Mouse (Mus musculus) midbrain, embryonic 10.5 days (tissue): ENCODE data around the gene Dgcr8. TPM values are rescaled to one million over a fixed set of nuclear protein-coding genes. Genes with fewer than 3 reads are reported as not detected.
"Not testable (repeated sequence)": the region's sequence is repeated elsewhere in the genome, so short reads cannot be mapped to it uniquely, and the experiment has no call there.

ENCODE experiments used
- DNase-seq: peaks from one replicate; pipeline ENCODE4 v3.0.0-alpha.2; 2017; ENCODE audit warnings: low spot score
- H3K27ac ChIP-seq: fragments of 300-500 bp; sonication (generic); replicated peaks from 2 replicates; pipeline ENCODE4 v1.5.1; 2016; ENCODE audit warnings: mild to moderate bottlenecking
- H3K27me3 ChIP-seq: fragments of 300-500 bp; sonication (generic); 2 replicates; pipeline ENCODE4 v1.6.1; 2016; ENCODE audit warnings: low read depth, mild to moderate bottlenecking; ENCODE audit not compliant: poor library complexity, severe bottlenecking
- H3K36me3 ChIP-seq: fragments of 300-500 bp; sonication (generic); 2 replicates; pipeline ENCODE4 v1.6.1; 2016; ENCODE audit warnings: mild to moderate bottlenecking, moderate library complexity
- H3K4me1 ChIP-seq: fragments of 300-500 bp; sonication (generic); 2 replicates; pipeline ENCODE4 v1.6.1; 2016
- H3K4me3 ChIP-seq: fragments of 300-500 bp; sonication (generic); 2 replicates; pipeline ENCODE4 v1.5.1; 2016; ENCODE audit warnings: mild to moderate bottlenecking, moderate library complexity
- H3K9me3 ChIP-seq: fragments of 300-500 bp; sonication (generic); replicated peaks from 2 replicates; pipeline ENCODE4 v1.6.1; 2016; ENCODE audit warnings: mild to moderate bottlenecking
- WGBS: fragments of 180-500 bp; shearing (Covaris S2); methylation state at CpG from one replicate; pipeline ENCODE4 v1.1.7; 2016; 5-methylcytosine and 5-hydroxymethylcytosine counted together
- polyA plus RNA-seq: library from polyadenylated mRNA; unstranded; fragments of >200 nt; fragmentation: Nextera tagmentation; extraction: Ambion mirVana; gene quantifications from 2 replicates; pipeline ENCODE4 v1.2.1, GENCODE M21; 2016

Gene Dgcr8
- polyA plus RNA-seq, result 46.1 and 47.6 TPM in 2 replicates

GRCm38 (mm10) chr16:18289067-18289588 is at the start of gene Dgcr8:
Gene Dgcr8 (minus strand): TSS chr16:18289246.
- under 1% methylated on average over 67 of the region's 71 CpGs for WGBS

GRCm38 (mm10) chr16:18337261-18337660 is 48.2 kb upstream of the Dgcr8 start:
- H3K4me3 ChIP-seq, result no peak overlapping the region
- peaks cover 16% of the 10 kb centered on the region for H3K36me3 ChIP-seq
- no peak overlapping the region for H3K27ac ChIP-seq
- no peaks in the 10 kb centered on the region for H3K9me3 ChIP-seq
- no peak for DNase-seq
- H3K27me3 ChIP-seq, result no peaks in the 10 kb centered on the region
- WGBS, result 95% methylated on average over 4 of the region's 4 CpGs
- H3K4me1 ChIP-seq, result peaks cover 15% of the 10 kb centered on the region

More at GRCm38 (mm10) chr16:18289067-18289588, at the start of gene Dgcr8:
- Histone ChIP-seq H3K9me3 (no peaks in the 10 kb centered on the region), H3K4me1 (peaks cover 29% of the 10 kb centered on the region), H3K4me3 (peak within 1 kb of the TSS; percentile 100), H3K36me3 (peaks cover 32% of the 10 kb centered on the region), H3K27me3 (no peaks in the 10 kb centered on the region), H3K27ac (peak within 1 kb of the TSS; percentile 100)
- DNase-seq, result peak; percentile 99

- DNase-seq, result no peak
- no peaks in the 10 kb centered on the region for H3K27me3 ChIP-seq
- H3K9me3 ChIP-seq, result no peaks in the 10 kb centered on the region
- no peak overlapping the region for H3K27ac ChIP-seq
- no peak overlapping the region for H3K4me3 ChIP-seq
- H3K36me3 ChIP-seq, result peaks cover 20% of the 10 kb centered on the region
- H3K4me1 ChIP-seq, result peaks cover 13% of the 10 kb centered on the region
- 96% methylated on average over 3 of the region's 3 CpGs for WGBS
These were observed 46.9 kb upstream of the Dgcr8 start for GRCm38 (mm10) chr16:18335981-18336380.

DNA sequence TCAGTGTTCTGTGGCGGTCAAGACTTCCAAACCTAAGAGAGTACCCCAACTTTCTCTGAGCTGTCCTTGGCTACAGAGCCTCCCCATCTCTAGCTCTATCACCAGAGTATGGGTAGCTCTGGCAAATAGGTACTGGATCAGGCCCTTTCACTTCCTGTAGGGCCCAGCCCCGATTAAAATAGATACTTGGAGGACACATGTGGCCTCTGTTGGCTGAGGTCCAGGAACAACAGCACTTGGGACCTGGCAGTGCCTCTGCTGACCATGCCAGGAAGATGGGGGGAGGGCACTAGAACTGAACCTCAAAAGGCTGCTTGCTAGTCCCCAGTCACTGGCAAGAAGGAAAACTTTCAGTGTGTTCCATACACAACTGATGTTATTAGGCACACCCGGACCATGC is 44.9 kb upstream of the Dgcr8 start:
- WGBS, result 89% methylated on average over 3 of the region's 3 CpGs
- no peak overlapping the region for H3K4me3 ChIP-seq
- no peak for DNase-seq

DNA sequence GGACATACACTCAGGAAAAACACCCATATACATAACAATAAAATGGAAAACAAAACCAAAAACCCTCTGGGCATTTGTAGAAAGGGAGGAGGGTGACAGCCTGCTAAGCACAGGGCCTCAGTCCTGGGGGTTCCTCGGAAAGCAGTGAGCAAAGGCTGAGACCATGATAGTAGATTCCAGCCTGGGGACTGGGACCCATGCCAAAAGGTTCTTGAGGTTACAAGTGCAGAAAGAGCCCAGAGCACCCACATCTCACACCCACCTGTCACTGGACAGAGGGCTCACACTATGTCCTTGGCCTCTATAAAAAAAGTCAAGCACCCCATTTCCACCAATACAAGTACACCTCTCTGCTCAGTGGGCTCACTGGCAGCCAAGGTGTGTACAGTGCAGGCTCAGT is 39.5 kb upstream of the Dgcr8 start:
- DNase-seq, result no peak
- 81% methylated on average over 1 of the region's 1 CpGs for WGBS
- no peaks in the 10 kb centered on the region for H3K4me1 ChIP-seq
- no peaks in the 10 kb centered on the region for H3K9me3 ChIP-seq
- H3K27me3 ChIP-seq, result no peaks in the 10 kb centered on the region
- H3K27ac ChIP-seq, result no peak overlapping the region
- peaks cover 13% of the 10 kb centered on the region for H3K36me3 ChIP-seq
- no peak overlapping the region for H3K4me3 ChIP-seq

More for the DNA sequence above, 44.9 kb upstream of the Dgcr8 start:
- no peaks in the 10 kb centered on the region for H3K27me3 ChIP-seq
- H3K27ac ChIP-seq, result no peak overlapping the region
- peaks cover 20% of the 10 kb centered on the region for H3K36me3 ChIP-seq
- H3K4me1 ChIP-seq, result no peaks in the 10 kb centered on the region
- no peaks in the 10 kb centered on the region for H3K9me3 ChIP-seq

DNA sequence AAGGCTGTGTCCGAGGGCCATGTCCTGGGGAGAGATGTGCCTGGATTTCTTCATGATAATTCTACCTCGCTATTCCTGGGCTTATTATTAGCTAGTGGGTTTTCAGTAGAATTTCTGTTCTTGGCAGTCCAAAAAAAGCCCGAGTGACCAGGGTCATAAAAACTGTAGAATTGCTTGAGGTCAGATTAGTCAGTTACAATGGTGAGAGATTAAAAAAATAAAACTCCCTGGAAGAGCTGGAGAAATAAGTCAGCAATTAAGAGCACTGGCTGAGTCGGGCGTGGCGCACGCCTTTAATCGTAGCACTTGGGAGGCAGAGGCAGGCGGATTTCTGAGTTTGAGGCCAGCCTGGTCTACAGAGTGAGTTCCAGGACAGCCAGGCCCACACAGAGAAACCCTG is 38.9 kb upstream of the Dgcr8 start:
- Histone ChIP-seq H3K27ac (no peak overlapping the region), H3K36me3 (peaks cover 15% of the 10 kb centered on the region), H3K9me3 (no peaks in the 10 kb centered on the region), H3K27me3 (no peaks in the 10 kb centered on the region), H3K4me3 (no peak overlapping the region), H3K4me1 (no peaks in the 10 kb centered on the region)
- no peak for DNase-seq
- WGBS, result 94% methylated on average over 9 of the region's 9 CpGs

DNA sequence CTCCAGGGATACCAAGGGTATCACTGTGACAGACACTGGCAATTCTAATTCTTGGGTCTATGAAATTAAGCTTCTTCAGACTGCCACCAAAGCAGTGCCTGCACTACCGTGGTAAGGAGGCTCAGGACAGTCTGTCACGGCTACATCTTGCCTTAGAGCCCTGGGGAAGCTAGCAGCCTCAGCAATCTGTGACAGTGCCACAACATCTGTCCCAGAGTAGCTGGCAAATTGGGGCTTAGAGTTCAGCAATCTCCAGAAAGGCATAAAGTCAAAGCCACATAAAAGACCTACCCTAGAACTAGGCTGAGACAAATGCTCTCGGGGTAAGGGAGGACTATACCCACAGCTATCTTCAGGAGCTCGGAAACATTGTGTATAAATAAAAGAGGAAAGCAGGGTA is 36.7 kb upstream of the Dgcr8 start:
- no peaks in the 10 kb centered on the region for H3K4me1 ChIP-seq
- no peaks in the 10 kb centered on the region for H3K9me3 ChIP-seq
- 80% methylated on average over 4 of the region's 4 CpGs for WGBS
- H3K27me3 ChIP-seq, result no peaks in the 10 kb centered on the region
- peaks cover 22% of the 10 kb centered on the region for H3K36me3 ChIP-seq
- no peak overlapping the region for H3K4me3 ChIP-seq
- H3K27ac ChIP-seq, result no peak overlapping the region
- no peak for DNase-seq

DNA sequence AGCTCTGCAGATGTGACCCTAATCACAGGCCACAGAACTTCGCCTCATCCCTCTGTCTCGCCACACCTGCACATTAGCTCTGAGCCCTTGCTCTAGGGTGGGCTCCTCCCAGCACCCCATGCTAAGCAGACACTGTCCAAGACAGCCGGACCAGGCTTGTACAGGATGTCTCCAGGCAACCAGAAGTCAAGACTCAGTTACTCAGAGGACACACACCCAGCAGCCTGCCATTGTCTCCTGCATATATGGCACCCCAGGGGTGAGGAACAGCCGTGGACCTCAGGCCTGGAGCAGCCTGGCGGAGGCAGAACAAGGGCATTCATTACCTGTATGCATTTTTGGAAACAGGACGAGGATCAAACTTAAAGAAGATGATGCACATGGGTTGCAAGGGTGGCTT is 35.0 kb upstream of the Dgcr8 start:
- no peak overlapping the region for H3K4me3 ChIP-seq
- whole genome bisulfite sequencing, result 83% methylated on average over 6 of the region's 6 CpGs

DNA sequence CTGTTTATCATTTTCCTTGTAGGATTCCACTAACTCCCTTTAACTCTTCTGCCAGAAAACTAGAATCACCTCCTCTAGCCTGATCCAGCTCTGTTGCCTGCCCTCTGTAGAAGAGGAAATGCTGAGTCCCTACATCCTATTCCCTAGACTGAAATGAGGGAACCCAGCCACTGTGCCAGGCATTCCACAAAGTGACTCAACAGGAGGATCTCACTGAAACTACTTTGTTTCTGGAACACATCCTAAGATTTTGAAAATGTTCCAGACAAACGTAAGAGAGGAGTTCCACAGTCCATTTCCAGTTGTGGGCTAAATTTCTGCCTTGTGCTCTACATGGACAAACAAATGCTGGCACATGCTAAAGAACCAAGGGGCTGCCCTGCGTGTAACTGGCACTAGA is 34.4 kb upstream of the Dgcr8 start:
- peaks cover 26% of the 10 kb centered on the region for H3K36me3 ChIP-seq
- no peak for DNase-seq
- WGBS, result 87% methylated on average over 2 of the region's 2 CpGs
- no peak overlapping the region for H3K4me3 ChIP-seq
- no peak overlapping the region for H3K27ac ChIP-seq
- H3K27me3 ChIP-seq, result no peaks in the 10 kb centered on the region
- no peaks in the 10 kb centered on the region for H3K4me1 ChIP-seq
- H3K9me3 ChIP-seq, result no peaks in the 10 kb centered on the region

More for the DNA sequence above, 35.0 kb upstream of the Dgcr8 start:
- H3K27me3 ChIP-seq, result no peaks in the 10 kb centered on the region
- no peak for DNase-seq
- 0 out of 2 replicates have a peak overlapping the region, but pooled peaks have one; percentile 25 for H3K27ac ChIP-seq
- no peaks in the 10 kb centered on the region for H3K4me1 ChIP-seq
- no peaks in the 10 kb centered on the region for H3K9me3 ChIP-seq
- peaks cover 26% of the 10 kb centered on the region for H3K36me3 ChIP-seq

DNA sequence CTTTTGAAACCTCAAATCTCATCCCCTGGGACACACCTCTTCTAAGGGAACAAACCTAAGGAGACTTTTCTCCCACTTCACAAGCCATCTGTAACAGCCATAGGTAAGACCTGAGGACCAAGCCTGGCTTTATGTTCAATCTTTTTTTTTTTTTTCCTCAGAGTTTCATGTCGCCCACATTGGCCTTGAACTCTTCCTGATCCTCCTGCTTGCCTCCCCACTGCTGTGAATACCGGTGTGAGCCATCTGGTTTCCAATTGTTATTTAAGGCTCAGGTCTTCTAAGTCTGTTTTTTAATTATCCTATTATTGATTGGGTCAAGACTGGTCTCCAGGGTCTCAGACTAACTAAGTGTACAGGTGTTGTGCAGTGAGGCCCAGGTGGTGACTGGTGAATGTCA is 32.4 kb upstream of the Dgcr8 start:
- H3K27ac ChIP-seq, result no peak overlapping the region
- no peaks in the 10 kb centered on the region for H3K4me1 ChIP-seq
- no peaks in the 10 kb centered on the region for H3K27me3 ChIP-seq
- H3K36me3 ChIP-seq, result peaks cover 26% of the 10 kb centered on the region
- DNase-seq, result no peak
- no peaks in the 10 kb centered on the region for H3K9me3 ChIP-seq
- H3K4me3 ChIP-seq, result no peak overlapping the region
- 77% methylated on average over 2 of the region's 2 CpGs for WGBS

DNA sequence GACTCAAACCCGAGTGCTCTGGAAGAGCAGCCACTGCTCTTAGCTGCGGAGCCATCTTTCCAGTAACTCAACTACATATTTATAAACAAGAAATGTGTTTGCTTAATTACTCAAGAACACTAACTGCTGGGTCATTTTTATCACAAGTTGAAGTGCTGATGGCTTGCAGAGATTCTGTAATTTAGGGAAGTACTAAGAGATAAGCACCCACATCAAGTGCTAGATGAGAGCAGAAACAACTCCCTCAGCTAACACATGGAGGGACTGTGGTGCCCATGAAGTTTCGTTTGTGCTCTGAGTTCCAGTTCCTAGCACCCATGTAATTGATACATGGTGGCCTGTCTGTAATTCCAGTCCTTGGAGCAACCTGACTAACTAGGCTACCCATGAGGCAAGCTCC is 29.9 kb upstream of the Dgcr8 start:
- Histone ChIP-seq H3K4me1 (no peaks in the 10 kb centered on the region), H3K4me3 (no peak overlapping the region), H3K36me3 (peaks cover 24% of the 10 kb centered on the region), H3K27ac (no peak overlapping the region), H3K9me3 (no peaks in the 10 kb centered on the region), H3K27me3 (no peaks in the 10 kb centered on the region)
- 85% methylated on average over 3 of the region's 3 CpGs for WGBS
- no peak for DNase-seq

DNA sequence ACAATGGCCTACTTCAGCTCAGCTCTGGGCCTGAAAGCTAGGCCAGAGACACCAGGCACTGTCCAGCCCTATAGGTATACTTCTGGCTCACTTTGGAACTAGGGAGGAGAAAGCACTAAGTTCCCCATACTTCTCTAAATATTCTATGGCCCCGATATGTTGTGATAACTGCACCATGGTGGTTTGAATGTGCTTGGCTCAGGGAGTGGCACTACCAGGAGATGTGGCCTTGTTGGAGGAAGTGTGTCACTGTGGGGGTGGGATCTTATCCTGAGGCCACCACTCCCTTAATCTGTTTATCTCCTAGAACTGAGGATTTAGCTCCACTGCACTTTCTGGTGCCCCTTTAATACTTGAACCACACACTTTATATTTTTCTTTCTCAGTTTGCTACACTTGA is 19.1 kb upstream of the Dgcr8 start:
- H3K27ac ChIP-seq, result no peak overlapping the region
- no peak overlapping the region for H3K4me3 ChIP-seq
- no peaks in the 10 kb centered on the region for H3K4me1 ChIP-seq
- peaks cover 39% of the 10 kb centered on the region for H3K36me3 ChIP-seq
- no peak for DNase-seq
- H3K27me3 ChIP-seq, result no peaks in the 10 kb centered on the region
- WGBS, result 91% methylated on average over 1 of the region's 1 CpGs
- H3K9me3 ChIP-seq, result no peaks in the 10 kb centered on the region

DNA sequence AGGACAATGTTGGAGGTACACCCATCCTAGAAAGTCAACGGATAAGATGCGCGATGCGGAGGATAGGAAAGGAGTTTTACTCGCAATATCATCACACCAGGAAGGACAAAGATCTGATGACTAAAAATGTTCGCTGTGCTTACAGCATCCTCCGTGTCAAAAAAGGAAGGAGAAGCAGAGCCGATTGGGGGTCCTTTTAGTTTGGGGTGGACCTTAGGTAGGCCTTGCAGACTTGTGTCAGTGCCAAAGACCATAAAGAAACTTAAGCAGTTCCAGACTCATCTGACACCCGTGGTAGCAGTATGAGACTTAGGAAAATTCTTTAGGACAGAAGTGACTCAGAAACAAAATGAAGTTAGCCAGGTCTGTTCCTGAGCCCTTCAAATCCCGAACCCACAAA is 568 bp upstream of the Dgcr8 start:
- H3K4me3 ChIP-seq, result peak overlapping the region; percentile 100
- WGBS, result 7% methylated on average over 10 of the region's 10 CpGs
- not testable (repeated sequence) for H3K9me3 ChIP-seq, DNase-seq, H3K27me3 ChIP-seq
- peaks cover 28% of the 10 kb centered on the region for H3K36me3 ChIP-seq
- H3K27ac ChIP-seq, result peak overlapping the region; percentile 100
- H3K4me1 ChIP-seq, result peaks cover 29% of the 10 kb centered on the region
